ENCODE assay signal across 21 mouse cellular contexts in the genomic region with DNA sequence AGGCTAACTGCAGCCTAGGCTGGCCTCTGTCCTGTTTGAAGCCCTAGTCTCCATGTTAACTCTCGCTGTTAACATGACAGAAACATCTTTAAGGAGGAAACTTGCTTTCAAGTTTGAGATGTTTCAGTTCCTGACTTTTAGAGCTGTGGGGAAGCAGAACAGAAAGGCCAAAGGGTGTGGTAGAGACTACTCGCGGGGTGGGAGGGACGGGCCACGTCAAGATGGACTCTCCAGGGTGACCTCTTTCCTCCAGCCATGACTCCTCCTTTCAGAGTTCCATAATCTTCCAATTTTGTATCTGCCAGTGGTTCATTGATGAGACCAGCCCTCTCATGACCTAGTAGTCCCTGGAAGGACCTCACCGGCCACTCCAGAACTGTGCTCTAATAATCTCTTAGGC. TPM values are rescaled to one million over a fixed set of nuclear protein-coding genes. Genes with fewer than 3 reads are reported as not detected.
DNase-seq lines count a peak whose midpoint lies in the region; ATAC-seq and TF ChIP-seq lines count a peak whose summit lies in the region.
"Had no signal": no experiment of that assay in that cellular context is flagged by ENCODE, and none has a peak within 500 bp of the region (broad histone marks: within the 10 kb centered on the region; RNA-seq: fewer than 3 reads in every experiment).

No protein-coding gene starts in this region.

- TF ChIP-seq POLR2A in heart, adult 2 months (IDR thresholded peaks at IDR 0.05; ENCODE audit: insufficient read depth, low read depth, low read length): no peak
- no peak for TF ChIP-seq POLR2A in spleen, adult 2 months (IDR thresholded peaks at IDR 0.05; ENCODE audit: low read depth, low read length)
- TF ChIP-seq POLR2A in myocyte (IDR thresholded peaks at IDR 0.05; ENCODE audit: insufficient read length, low read depth): no peak

- WGBS in heart, adult 2 months: 69% methylated on average over 6 of the region's 6 CpGs
- 80% methylated on average over 6 of the region's 6 CpGs for WGBS in heart, embryonic 12.5 days
- 46% methylated on average over 6 of the region's 6 CpGs for WGBS in spleen, adult 2 months
- 40% methylated on average over 6 of the region's 6 CpGs for WGBS in liver, embryonic 15.5 days (ENCODE audit: insufficient replicate concordance)

- TF ChIP-seq EP300 in heart, adult 2 months (IDR thresholded peaks at IDR 0.05; ENCODE audit: insufficient read depth, low read depth, low read length): no peak

- H3K79me2 ChIP-seq in heart, adult 2 months (replicated peaks; ENCODE audit: control insufficient read depth, insufficient read depth, low read length): no peaks in the 10 kb centered on the region
- peaks cover 90% of the 10 kb centered on the region for H3K79me2 ChIP-seq in myocyte (ENCODE audit: control insufficient read depth, insufficient read depth)

- H3K9me3 ChIP-seq in heart, embryonic 12.5 days (replicated peaks): no peaks in the 10 kb centered on the region
- no peaks in the 10 kb centered on the region for H3K9me3 ChIP-seq in liver, embryonic 15.5 days (replicated peaks)
- H3K9me3 ChIP-seq: embryonic facial prominence, embryonic 13.5 days; heart, embryonic 15.5 days had no signal

- no peak overlapping the region for H3K4me3 ChIP-seq in heart, adult 2 months
- no peak overlapping the region for H3K4me3 ChIP-seq in heart, embryonic 12.5 days
- no peak overlapping the region for H3K4me3 ChIP-seq in spleen, adult 2 months (ENCODE audit: extremely low read depth, insufficient read depth, insufficient read length)
- H3K4me3 ChIP-seq in liver, embryonic 15.5 days (replicated peaks): 0 out of 2 replicates have a peak overlapping the region, but pooled peaks have one; percentile 12
- H3K4me3 ChIP-seq in myocyte: no peak overlapping the region
- H3K4me3 ChIP-seq: embryonic facial prominence, embryonic 13.5 days; heart, embryonic 15.5 days had no signal

- ATAC-seq in heart, embryonic 12.5 days (ENCODE audit: insufficient number of reproducible peaks, low FRiP score): no peak
- ATAC-seq in liver, embryonic 15.5 days (ENCODE audit: insufficient read depth): peak; percentile 60
- ATAC-seq: inflammation-experienced regulatory T-cells, adult 6 months had no signal

- H3K36me3 ChIP-seq in heart, adult 2 months (ENCODE audit: control insufficient read depth, insufficient read depth, low read length): no peaks in the 10 kb centered on the region
- H3K36me3 ChIP-seq in heart, embryonic 12.5 days: peaks cover 4% of the 10 kb centered on the region; the same call in 1 of the 2 replicates
- H3K36me3 ChIP-seq in spleen, adult 2 months (ENCODE audit: control insufficient read depth, insufficient read depth, low read length): no peaks in the 10 kb centered on the region
- H3K36me3 ChIP-seq in liver, embryonic 15.5 days (replicated peaks): peaks cover 15% of the 10 kb centered on the region
- peaks cover 8% of the 10 kb centered on the region for H3K36me3 ChIP-seq in myocyte (ENCODE audit: control insufficient read depth, insufficient read depth)
- H3K36me3 ChIP-seq: heart, embryonic 15.5 days had no signal

- H3ac ChIP-seq in myocyte (ENCODE audit: control insufficient read depth, insufficient read length): no peak overlapping the region

- intact Hi-C loops in heart, adult 2 months (cut with DNase I): no loop called here

- no peak for DNase-seq in heart, adult 2 months
- no peak for DNase-seq in spleen, adult 2 months (ENCODE audit: low read depth in 1 of 2, low spot score in 2 of 2)
- no peak for DNase-seq in spleen, postnatal 10 days (ENCODE audit: low spot score in 2 of 2)
- no peak for DNase-seq in cerebellum, adult 11 months
- no peak for DNase-seq in yolk sac, embryonic 10.5 days (ENCODE audit: low spot score)
- DNase-seq: adrenal gland, adult 2 months; cerebellum, adult 9-10 months; left cerebral cortex, postnatal 4 days; lung, adult 18-20 months; lung, postnatal 4 days; midbrain, embryonic 14.5 days; thymus, postnatal 4 days had no signal

- H3K4me2 ChIP-seq in heart, embryonic 12.5 days: no peak overlapping the region
- H3K4me2 ChIP-seq in liver, embryonic 15.5 days: peak overlapping the region; percentile 61
- H3K4me2 ChIP-seq in myocyte (ENCODE audit: low read depth): peak overlapping the region; percentile 45
- H3K4me2 ChIP-seq: embryonic facial prominence, embryonic 13.5 days; heart, embryonic 15.5 days had no signal

- H3K27ac ChIP-seq in heart, adult 2 months: peak overlapping the region; percentile 33
- H3K27ac ChIP-seq in heart, embryonic 12.5 days (ENCODE audit: poor library complexity, severe bottlenecking): no peak overlapping the region
- peak overlapping the region; percentile 72 for H3K27ac ChIP-seq in spleen, adult 2 months (ENCODE audit: insufficient read depth, low read length)
- H3K27ac ChIP-seq in liver, embryonic 15.5 days (replicated peaks): peak overlapping the region; percentile 89
- H3K27ac ChIP-seq: embryonic facial prominence, embryonic 13.5 days; heart, embryonic 15.5 days had no signal

- H3K27me3 ChIP-seq in heart, adult 2 months (ENCODE audit: control insufficient read depth, insufficient read depth, low read length): no peaks in the 10 kb centered on the region
- H3K27me3 ChIP-seq in heart, embryonic 12.5 days (replicated peaks): no peaks in the 10 kb centered on the region
- no peaks in the 10 kb centered on the region for H3K27me3 ChIP-seq in spleen, adult 2 months (ENCODE audit: control insufficient read depth, insufficient read depth, low read length)
- no peaks in the 10 kb centered on the region for H3K27me3 ChIP-seq in liver, embryonic 15.5 days
- no peaks in the 10 kb centered on the region for H3K27me3 ChIP-seq in myocyte (ENCODE audit: control insufficient read depth, insufficient read depth, insufficient read length)
- H3K27me3 ChIP-seq: embryonic facial prominence, embryonic 13.5 days; heart, embryonic 15.5 days had no signal

- H3K4me1 ChIP-seq in heart, adult 2 months (ENCODE audit: control insufficient read depth, insufficient read depth, low read length): peaks cover 26% of the 10 kb centered on the region
- H3K4me1 ChIP-seq in heart, embryonic 12.5 days (replicated peaks): peaks cover 78% of the 10 kb centered on the region
- peaks cover 18% of the 10 kb centered on the region; the same call in 1 of the 2 replicates for H3K4me1 ChIP-seq in spleen, adult 2 months (ENCODE audit: control insufficient read depth, insufficient read depth, insufficient read length)
- peaks cover 83% of the 10 kb centered on the region for H3K4me1 ChIP-seq in liver, embryonic 15.5 days (replicated peaks)

- TF ChIP-seq CTCF in heart, adult 2 months (IDR thresholded peaks at IDR 0.05): no peak
- no peak for TF ChIP-seq CTCF in spleen, adult 2 months (IDR thresholded peaks at IDR 0.05; ENCODE audit: extremely low read depth, insufficient read depth, insufficient read length, insufficient replicate concordance)

- no peak overlapping the region for H3K9ac ChIP-seq in heart, adult 2 months (ENCODE audit: low read depth, low read length)
- H3K9ac ChIP-seq in heart, embryonic 12.5 days: no peak overlapping the region
- peak overlapping the region; percentile 43; the same call in 1 of the 2 replicates for H3K9ac ChIP-seq in liver, embryonic 15.5 days
- H3K9ac ChIP-seq: embryonic facial prominence, embryonic 13.5 days; heart, embryonic 15.5 days had no signal

TF ChIP-seq in myocyte, 11 proteins besides CTCF, POLR2A, EP300 and RAD21:
- no peak for TF ChIP-seq REST (IDR thresholded peaks at IDR 0.05; ENCODE audit: insufficient read depth, insufficient read length)
- TF ChIP-seq E2F4 (IDR thresholded peaks at IDR 0.05; ENCODE audit: insufficient read depth): no peak
- no peak for TF ChIP-seq POLR2AphosphoS2 (IDR thresholded peaks at IDR 0.05; ENCODE audit: insufficient read length, low read depth)
- no peak for TF ChIP-seq MAX (IDR thresholded peaks at IDR 0.05; ENCODE audit: low read depth)
- no peak for TF ChIP-seq MYOD1 (IDR thresholded peaks at IDR 0.05; ENCODE audit: control insufficient read depth in 1 of 3, insufficient read length in 2 of 3, low read depth in 2 of 3)
- TF ChIP-seq CEBPB (IDR thresholded peaks at IDR 0.05; ENCODE audit: insufficient read depth, poor library complexity, severe bottlenecking): no peak
TF ChIP-seq in myocyte: peak in this region for 0.

RNA-seq across cellular contexts. Expression of gene Pacs2, which starts 17.1 kb away (rescaled TPM):
- total RNA-seq in heart, adult 2 months (2021): 10 to 100 TPM; 34.9 to 37.5 TPM
- 34.8 and 37.4 TPM in 2 replicates for polyA plus RNA-seq in heart, adult 2 months (2012; rRNA removed)
- polyA plus RNA-seq in heart, embryonic 12.5 days (2016; fragmentation: Nextera tagmentation; extraction: Ambion mirVana): 10.5 and 12.2 TPM in 2 replicates
- 29.1 and 38.6 TPM in 2 replicates for polyA plus RNA-seq in spleen, adult 2 months (2012; rRNA removed)
- polyA plus RNA-seq in liver, embryonic 15.5 days (2015; fragmentation: Nextera tagmentation; extraction: Ambion mirVana): 6.1 and 6.7 TPM in 2 replicates
- polyA plus RNA-seq in myocyte (2012; fragmentation: generic; extraction: Trizol): 89.3 TPM

RNA-seq across cellular contexts. Expression of gene Brf1, which starts 30.9 kb away (rescaled TPM):
- total RNA-seq in heart, adult 2 months (2021): 10 to 100 TPM; 22.3 to 25.1 TPM
- 22.4 and 29.3 TPM in 2 replicates for polyA plus RNA-seq in heart, adult 2 months (2012; rRNA removed)
- polyA plus RNA-seq in heart, embryonic 12.5 days (2016; fragmentation: Nextera tagmentation; extraction: Ambion mirVana): 40.3 and 42.9 TPM in 2 replicates
- polyA plus RNA-seq in spleen, adult 2 months (2012; rRNA removed): 127 and 186 TPM in 2 replicates
- polyA plus RNA-seq in liver, embryonic 15.5 days (2015; fragmentation: Nextera tagmentation; extraction: Ambion mirVana): 26.3 and 29.2 TPM in 2 replicates
- 27.9 TPM for polyA plus RNA-seq in myocyte (2012; fragmentation: generic; extraction: Trizol)

RNA-seq across cellular contexts. Expression of gene Tex22, which starts 42.9 kb away (rescaled TPM):
- total RNA-seq in heart, adult 2 months (2021): under 1 TPM; 0.21 to 0.27 TPM
- 0.50 TPM in 1 of 2 replicates, not detected in the other for polyA plus RNA-seq in heart, adult 2 months (2012; rRNA removed)
- polyA plus RNA-seq in heart, embryonic 12.5 days (2016; fragmentation: Nextera tagmentation; extraction: Ambion mirVana): not detected in 2 replicates
- polyA plus RNA-seq in spleen, adult 2 months (2012; rRNA removed): 0.20 and 0.48 TPM in 2 replicates
- not detected in 2 replicates for polyA plus RNA-seq in liver, embryonic 15.5 days (2015; fragmentation: Nextera tagmentation; extraction: Ambion mirVana)
- 0.11 TPM for polyA plus RNA-seq in myocyte (2012; fragmentation: generic; extraction: Trizol)
- polyA plus RNA-seq: embryonic facial prominence, embryonic 13.5 days; forebrain, embryonic 11.5 days; heart, embryonic 15.5 days; kidney, embryonic 14.5 days; midbrain, embryonic 14.5 days; neural tube, embryonic 11.5 days had no signal

RNA-seq across cellular contexts. Expression of gene Btbd6, which starts 55.2 kb away (rescaled TPM):
- 10 to 100 TPM; 21.8 to 24.3 TPM for total RNA-seq in heart, adult 2 months (2021)
- 26.7 and 27.4 TPM in 2 replicates for polyA plus RNA-seq in heart, adult 2 months (2012; rRNA removed)
- polyA plus RNA-seq in heart, embryonic 12.5 days (2016; fragmentation: Nextera tagmentation; extraction: Ambion mirVana): 22.4 and 23.0 TPM in 2 replicates
- polyA plus RNA-seq in spleen, adult 2 months (2012; rRNA removed): 22.3 and 61.1 TPM in 2 replicates
- polyA plus RNA-seq in liver, embryonic 15.5 days (2015; fragmentation: Nextera tagmentation; extraction: Ambion mirVana): 5.5 and 5.8 TPM in 2 replicates
- polyA plus RNA-seq in myocyte (2012; fragmentation: generic; extraction: Trizol): 16.3 TPM
